In the genomic region with DNA sequence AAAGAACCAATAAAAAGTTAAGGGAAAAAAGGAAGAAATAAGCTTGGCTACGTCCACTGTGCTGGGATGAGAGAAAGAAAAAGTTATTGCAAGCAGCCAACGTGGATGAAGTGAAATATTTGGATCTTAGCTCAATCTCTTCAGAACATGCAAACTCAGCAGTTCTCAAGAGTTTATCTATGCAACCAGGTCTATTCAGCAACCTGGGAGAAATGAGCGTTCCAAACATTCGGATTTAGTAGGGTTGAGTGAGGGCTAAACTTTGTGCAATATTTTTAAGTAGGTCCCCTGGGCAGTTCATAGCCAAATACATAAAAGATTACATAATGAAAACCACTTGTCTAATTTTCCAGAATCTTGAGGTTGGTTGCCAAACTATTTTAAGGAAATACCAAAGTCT, we compare ENCODE assay signal across 26 mouse cellular contexts.
"Had no signal": no experiment of that assay in that cellular context is flagged by ENCODE, and none has a peak within 500 bp of the region (broad histone marks: within the 10 kb centered on the region; RNA-seq: fewer than 3 reads in every experiment).

No protein-coding gene starts in this region.

- H3K4me1 ChIP-seq: heart, embryonic 13.5 days; heart, embryonic 15.5 days; hindbrain, embryonic 13.5 days; intestine, embryonic 15.5 days; liver, embryonic 13.5 days; liver, embryonic 15.5 days had no signal

- H3K27me3 ChIP-seq: heart, embryonic 13.5 days; heart, embryonic 15.5 days; intestine, embryonic 15.5 days; liver, embryonic 13.5 days; liver, embryonic 15.5 days had no signal

- H3K9me3 ChIP-seq: heart, embryonic 13.5 days; heart, embryonic 15.5 days; hindbrain, embryonic 13.5 days; intestine, embryonic 15.5 days; liver, embryonic 13.5 days; liver, embryonic 15.5 days had no signal

- H3K4me3 ChIP-seq: gastrocnemius, adult 2 months; heart, embryonic 13.5 days; heart, embryonic 15.5 days; hindbrain, embryonic 13.5 days; intestine, embryonic 15.5 days; layer of hippocampus, adult 2 months; left cerebral cortex, adult 2 months; liver, embryonic 13.5 days; liver, embryonic 15.5 days had no signal

- DNase-seq: gastrocnemius, adult 2 months; gastrocnemius, postnatal 10 days; gastrocnemius, postnatal 25 days; heart, adult 18-20 months; heart, postnatal 14 days; heart, postnatal 36 days; kidney, adult 18-20 months; kidney, adult 8-10 months; kidney, postnatal 10 days; kidney, postnatal 25 days; kidney, postnatal 4 days; liver; liver, embryonic 13.5 days; liver, postnatal 0 days had no signal

- ATAC-seq: hindbrain, embryonic 16.5 days; inflammation-experienced regulatory T-cells, adult 6 months; intestine, embryonic 15.5 days; intestine, postnatal 0 days; liver, postnatal 0 days had no signal

- H3K36me3 ChIP-seq: heart, embryonic 13.5 days; heart, embryonic 15.5 days; hindbrain, embryonic 13.5 days; intestine, embryonic 15.5 days; liver, embryonic 13.5 days; liver, embryonic 15.5 days had no signal

- H3K4me2 ChIP-seq: heart, embryonic 11.5 days; heart, embryonic 13.5 days; heart, embryonic 15.5 days; hindbrain, embryonic 13.5 days; intestine, embryonic 15.5 days; liver, embryonic 11.5 days; liver, embryonic 13.5 days; liver, embryonic 15.5 days had no signal

- H3K27ac ChIP-seq: gastrocnemius, adult 2 months; heart, embryonic 13.5 days; heart, embryonic 15.5 days; hindbrain, embryonic 13.5 days; intestine, embryonic 15.5 days; layer of hippocampus, adult 2 months; left cerebral cortex, adult 2 months; liver, embryonic 13.5 days; liver, embryonic 15.5 days had no signal

- H3K9ac ChIP-seq: heart, embryonic 13.5 days; heart, embryonic 15.5 days; hindbrain, embryonic 13.5 days; intestine, embryonic 15.5 days; liver, embryonic 13.5 days; liver, embryonic 15.5 days; liver, postnatal 0 days had no signal
